Mouse (Mus musculus) thymus, adult 2 months (tissue): ENCODE measurements around the gene Dck. TPM values are rescaled to one million over a fixed set of nuclear protein-coding genes. Genes with fewer than 3 reads are reported as not detected.

Source experiments
- DNase-seq: peaks from one replicate; pipeline ENCODE4 v3.0.0; 2021
- H3K27ac ChIP-seq: fragments of 200-500 bp; 2 replicates; pipeline ENCODE4 v1.5.1; 2012; ENCODE audit warnings: low read length, control low read depth; ENCODE audit not compliant: control insufficient read depth, insufficient read depth
- H3K27me3 ChIP-seq: fragments of 200-500 bp; 2 replicates; pipeline ENCODE4 v1.6.1; 2012; ENCODE audit warnings: mild to moderate bottlenecking, low read length, moderate library complexity, mixed read lengths; ENCODE audit not compliant: control insufficient read depth, insufficient read depth
- H3K36me3 ChIP-seq: fragments of 200-500 bp; 2 replicates; pipeline ENCODE4 v1.6.1; 2012; ENCODE audit warnings: mild to moderate bottlenecking, low read length, moderate library complexity; ENCODE audit not compliant: control insufficient read depth, insufficient read depth
- H3K4me1 ChIP-seq: fragments of 200-500 bp; replicated peaks from 2 replicates; pipeline ENCODE4 v1.6.1; 2012; ENCODE audit warnings: low read length; ENCODE audit not compliant: control insufficient read depth, insufficient read depth
- H3K4me3 ChIP-seq: fragments of 200-500 bp; 2 replicates; pipeline ENCODE4 v1.5.1; 2012; ENCODE audit warnings: mild to moderate bottlenecking, low read length, control low read depth, moderate library complexity; ENCODE audit not compliant: control insufficient read depth, insufficient read depth
- CTCF ChIP-seq: fragments of 200-500 bp; IDR thresholded peaks from 2 replicates; pipeline ENCODE4 v1.5.1; 2012; ENCODE audit warnings: mild to moderate bottlenecking, control low read depth, low read length, moderate library complexity, borderline replicate concordance; ENCODE audit not compliant: control insufficient read depth, poor library complexity, insufficient read depth; ENCODE audit errors: extremely low read depth
- POLR2A ChIP-seq: fragments of 200-500 bp; IDR thresholded peaks from 2 replicates; pipeline ENCODE4 v1.6.1; 2012; ENCODE audit warnings: mild to moderate bottlenecking, low read length, control low read depth, moderate library complexity; ENCODE audit not compliant: control insufficient read depth, poor library complexity, insufficient read depth; ENCODE audit errors: extremely low read depth
- WGBS: fragments of 180-500 bp; shearing (Covaris S2); methylation state at CpG from one replicate; pipeline ENCODE4 v1.1.7; 2018; 5-methylcytosine and 5-hydroxymethylcytosine counted together
- polyA plus RNA-seq: library from polyadenylated mRNA; depleted of rRNA; stranded (reverse); fragments of >200 nt; gene quantifications from 2 replicates; pipeline ENCODE4 v1.2.3, GENCODE M21; 2012; rRNA removed

Dck gene
- polyA plus RNA-seq, 1 experiment, result 58.2 TPM

- Histone ChIP-seq H3K4me3 (no peak overlapping the region), H3K27me3 (no peaks in the 10 kb centered on the region), H3K36me3 (no peaks in the 10 kb centered on the region), H3K27ac (no peak overlapping the region), H3K4me1 (no peaks in the 10 kb centered on the region)
- 88% methylated on average over 4 of the region's 4 CpGs for WGBS
- DNase-seq, result no peak
- TF ChIP-seq POLR2A (no peak), CTCF (no peak)
Observed at GRCm38 (mm10) chr5:88830880-88831279, 66.1 kb downstream of the Dck start.

- Histone ChIP-seq H3K4me1 (no peaks in the 10 kb centered on the region), H3K27me3 (no peaks in the 10 kb centered on the region), H3K27ac (no peak overlapping the region), H3K4me3 (no peak overlapping the region), H3K36me3 (no peaks in the 10 kb centered on the region)
- DNase-seq, result no peak
- TF ChIP-seq POLR2A (no peak), CTCF (no peak)
- 65% methylated on average over 3 of the region's 3 CpGs for WGBS
Observed at GRCm38 (mm10) chr5:88831935-88832334, 67.1 kb downstream of the Dck start.

Other genes starting within 250 kb of the Dck start
- gene Jchain, start 237.1 kb upstream of the Dck start, polyA plus RNA-seq, result 40.8 and 79.5 TPM in 2 replicates
- gene Utp3, start 210.5 kb upstream of the Dck start, polyA plus RNA-seq, result 19.0 and 21.3 TPM in 2 replicates
- gene Rufy3, start 200.0 kb upstream of the Dck start, polyA plus RNA-seq, result 6.4 and 7.8 TPM in 2 replicates
- 27.3 and 42.0 TPM in 2 replicates for gene Grsf1, start 88.8 kb upstream of the Dck start, polyA plus RNA-seq
- gene Mob1b, start 44.1 kb upstream of the Dck start, polyA plus RNA-seq, result 3.8 and 4.9 TPM in 2 replicates
- gene Slc4a4, start 121.8 kb downstream of the Dck start, polyA plus RNA-seq, result 2.0 and 3.2 TPM in 2 replicates